Mouse (Mus musculus) intestine, embryonic 16.5 days (tissue): ENCODE data around the gene Hat1. TPM values are rescaled to one million over a fixed set of nuclear protein-coding genes. Genes with fewer than 3 reads are reported as not detected.
A peak's percentile ranks its signal among the peaks of the same experiment; 100 is the strongest.

Experiments used
- ATAC-seq: fragments of 200-750 bp; cut with Nextera tagmentation; 2 replicates; pipeline ENCODE4 v1.8.0; 2017; ENCODE audit warnings: moderate TSS enrichment, moderate library complexity
- H3K27ac ChIP-seq: fragments of 300-500 bp; sonication (generic); 2 replicates; pipeline ENCODE4 v1.5.1; 2014; ENCODE audit warnings: mild to moderate bottlenecking, low read length
- H3K27me3 ChIP-seq: fragments of 300-500 bp; sonication (generic); replicated peaks from 2 replicates; pipeline ENCODE4 v1.6.1; 2014; ENCODE audit warnings: low read length, control low read depth, mixed read lengths; ENCODE audit not compliant: control insufficient read depth, insufficient read depth
- H3K36me3 ChIP-seq: fragments of 300-500 bp; sonication (generic); 2 replicates; pipeline ENCODE4 v1.6.1; 2014; ENCODE audit warnings: low read length, control low read depth; ENCODE audit not compliant: control insufficient read depth, insufficient read depth
- H3K4me1 ChIP-seq: fragments of 300-500 bp; sonication (generic); 2 replicates; pipeline ENCODE4 v1.6.1; 2014; ENCODE audit warnings: low read length, control low read depth, mixed read lengths; ENCODE audit not compliant: control insufficient read depth, insufficient read depth
- H3K4me2 ChIP-seq: fragments of 300-500 bp; sonication (generic); 2 replicates; pipeline ENCODE4 v1.6.1; 2014; ENCODE audit warnings: low read depth, low read length, control low read depth
- H3K4me3 ChIP-seq: fragments of 300-500 bp; sonication (generic); 2 replicates; pipeline ENCODE4 v1.5.1; 2014; ENCODE audit warnings: mild to moderate bottlenecking, low read length
- H3K9ac ChIP-seq: fragments of 300-500 bp; sonication (generic); 2 replicates; pipeline ENCODE4 v1.6.1; 2014; ENCODE audit warnings: low read depth, low read length
- H3K9me3 ChIP-seq: fragments of 300-500 bp; sonication (generic); 2 replicates; pipeline ENCODE4 v1.6.1; 2016; ENCODE audit warnings: low read length, control low read depth; ENCODE audit not compliant: control insufficient read depth
- WGBS: fragments of 180-500 bp; shearing (Covaris S2); extraction: QIAGEN DNeasy Blood & Tissue Kit; methylation state at CpG from one replicate; pipeline ENCODE4 v1.1.7; 2014; 5-methylcytosine and 5-hydroxymethylcytosine counted together
- polyA plus RNA-seq: library from polyadenylated mRNA; unstranded; fragments of >200 nt; fragmentation: Nextera tagmentation; extraction: Ambion mirVana; gene quantifications from 2 replicates; pipeline ENCODE4 v1.2.1, GENCODE M21; 2015

Gene Hat1
- polyA plus RNA-seq, 1 experiment from 2014 or later = 101 TPM

DNA sequence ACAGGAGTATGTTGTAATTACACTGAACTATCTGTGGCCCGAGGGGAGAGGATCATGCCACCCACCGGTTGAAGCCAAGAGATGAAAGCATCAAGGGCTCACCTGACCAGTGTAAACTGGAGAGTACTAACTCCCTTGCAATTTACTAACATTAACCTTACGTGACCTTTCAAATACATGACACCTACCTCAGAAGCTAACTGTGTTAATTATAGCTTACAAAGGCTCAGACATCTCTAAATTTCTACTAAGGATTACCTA is 37.1 kb upstream of the Hat1 start:
- Histone ChIP-seq H3K27me3 (no peaks in the 10 kb centered on the region), H3K4me3 (no peak overlapping the region), H3K9ac (no peak overlapping the region), H3K4me2 (no peak overlapping the region; the same call in 1 of the 2 replicates), H3K4me1 (no peaks in the 10 kb centered on the region), H3K36me3 (no peaks in the 10 kb centered on the region), H3K9me3 (no peaks in the 10 kb centered on the region), H3K27ac (no peak overlapping the region)
- 85% methylated on average over 3 of the region's 3 CpGs for WGBS
- ATAC-seq = no peak

DNA sequence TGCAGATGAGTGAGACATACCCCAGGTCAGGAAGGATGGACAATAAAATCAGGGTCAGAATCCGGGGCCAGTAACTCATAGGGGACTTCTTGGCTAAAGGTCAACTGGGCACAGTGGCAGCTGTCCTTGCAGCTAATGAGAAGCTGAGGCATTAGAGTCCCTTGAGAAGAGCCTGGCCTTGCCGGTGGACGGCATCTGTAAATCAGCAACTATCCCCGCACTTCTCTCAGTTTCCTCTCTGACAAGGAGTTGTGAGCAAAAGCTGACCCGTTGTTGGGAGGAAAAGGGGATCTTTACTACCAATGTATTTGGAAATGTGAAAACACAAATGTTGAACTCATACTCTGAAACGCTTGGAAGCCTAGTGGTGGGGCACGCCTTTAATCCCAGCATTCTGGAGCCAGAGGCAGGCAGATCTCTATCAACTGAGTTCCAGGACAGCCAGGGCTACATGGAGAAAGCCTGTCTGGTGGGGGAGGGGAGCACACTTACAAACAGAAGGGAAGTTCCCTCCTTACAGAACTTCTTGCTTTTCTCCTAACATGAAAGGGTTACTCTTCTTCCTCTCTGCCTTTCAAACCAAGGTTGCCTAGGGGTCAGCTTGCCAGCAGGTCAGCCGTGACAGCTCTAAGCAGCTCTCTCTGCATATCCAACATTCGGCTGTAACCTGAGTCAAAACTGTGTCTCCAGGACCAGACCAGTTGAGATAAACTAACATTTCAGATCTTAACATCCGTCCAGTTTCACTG is 35.3 kb upstream of the Hat1 start:
- no peak overlapping the region for H3K4me2 ChIP-seq
- H3K9ac ChIP-seq = no peak overlapping the region
- no peak for ATAC-seq

GRCm38 (mm10) chr2:71354055-71354425 is 34.7 kb upstream of the Hat1 start:
- 68% methylated on average over 5 of the region's 5 CpGs for WGBS
- no peak overlapping the region for H3K9ac ChIP-seq

More for the DNA sequence above, 35.3 kb upstream of the Hat1 start:
- Histone ChIP-seq H3K4me1 (no peaks in the 10 kb centered on the region), H3K9me3 (no peaks in the 10 kb centered on the region), H3K27ac (no peak overlapping the region), H3K36me3 (no peaks in the 10 kb centered on the region), H3K27me3 (no peaks in the 10 kb centered on the region), H3K4me3 (no peak overlapping the region)
- WGBS = 57% methylated on average over 10 of the region's 10 CpGs

GRCm38 (mm10) chr2:71358347-71358746 is 30.4 kb upstream of the Hat1 start:
- H3K9ac ChIP-seq = no peak overlapping the region
- no peaks in the 10 kb centered on the region for H3K4me1 ChIP-seq
- H3K4me2 ChIP-seq = no peak overlapping the region
- H3K27ac ChIP-seq = no peak overlapping the region
- H3K27me3 ChIP-seq = no peaks in the 10 kb centered on the region
- no peaks in the 10 kb centered on the region for H3K36me3 ChIP-seq
- H3K4me3 ChIP-seq = no peak overlapping the region
- no peak for ATAC-seq
- no peaks in the 10 kb centered on the region for H3K9me3 ChIP-seq
- WGBS = 89% methylated on average over 5 of the region's 5 CpGs

More at GRCm38 (mm10) chr2:71354055-71354425, 34.7 kb upstream of the Hat1 start:
- no peak overlapping the region for H3K4me3 ChIP-seq
- no peak for ATAC-seq
- H3K27ac ChIP-seq = no peak overlapping the region
- H3K4me1 ChIP-seq = no peaks in the 10 kb centered on the region
- H3K4me2 ChIP-seq = no peak overlapping the region
- no peaks in the 10 kb centered on the region for H3K27me3 ChIP-seq
- no peaks in the 10 kb centered on the region for H3K36me3 ChIP-seq
- H3K9me3 ChIP-seq = no peaks in the 10 kb centered on the region

DNA sequence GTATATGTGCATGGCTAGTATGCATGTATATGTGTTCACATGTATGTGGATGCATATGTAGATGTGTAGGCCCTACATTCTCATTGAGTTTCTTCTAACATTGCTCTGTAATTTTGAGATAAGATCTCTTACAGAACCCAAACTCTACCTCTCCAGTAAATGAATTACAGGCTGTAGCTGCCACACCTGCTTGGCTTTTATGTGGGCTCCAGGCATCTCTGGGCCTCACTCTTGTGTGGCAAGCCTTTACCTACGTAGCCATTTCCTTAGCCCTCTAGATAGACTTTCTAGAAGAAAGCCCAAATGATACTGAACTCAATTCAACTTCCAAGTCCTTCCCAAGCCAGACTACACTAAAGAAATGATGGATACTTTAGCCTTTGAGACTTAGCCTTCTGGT is 28.6 kb upstream of the Hat1 start:
- Histone ChIP-seq H3K27me3 (no peaks in the 10 kb centered on the region), H3K36me3 (no peaks in the 10 kb centered on the region), H3K9me3 (no peaks in the 10 kb centered on the region), H3K4me2 (no peak overlapping the region), H3K9ac (no peak overlapping the region), H3K27ac (no peak overlapping the region), H3K4me3 (no peak overlapping the region), H3K4me1 (no peaks in the 10 kb centered on the region)
- 73% methylated on average over 1 of the region's 1 CpGs for WGBS
- ATAC-seq = no peak

DNA sequence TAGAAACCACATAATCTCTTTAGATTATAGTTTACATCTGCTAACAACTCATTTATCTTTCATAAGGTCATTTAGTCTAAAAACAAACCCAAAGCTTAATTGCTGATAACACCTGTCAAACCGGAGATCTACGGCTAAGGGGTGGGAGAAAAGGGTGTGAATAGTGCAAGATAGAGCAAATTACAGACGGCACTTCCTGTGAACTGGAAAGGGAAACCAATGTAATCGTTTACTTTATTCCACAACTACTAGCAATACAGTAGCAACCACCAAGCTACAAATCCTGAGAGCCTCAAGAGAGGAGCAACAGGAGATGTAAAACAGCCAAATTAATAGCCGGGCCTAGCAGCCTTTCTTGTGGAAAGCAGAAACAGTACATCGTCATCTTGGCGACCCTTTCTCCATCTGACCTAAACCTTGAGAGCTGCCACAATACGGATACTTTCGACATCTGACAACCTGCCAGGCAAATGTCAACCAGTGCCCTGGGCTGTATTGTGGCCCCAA is 22.1 kb upstream of the Hat1 start:
- WGBS = 13% methylated on average over 9 of the region's 9 CpGs

GRCm38 (mm10) chr2:71367125-71367880 is 21.5 kb upstream of the Hat1 start, which contains the start of gene Slc25a12:
TSS of gene Slc25a12 (minus strand) at chr2:71367749.
- Histone ChIP-seq H3K4me3 (peak within 1 kb of the TSS; percentile 86), H3K27me3 (no peaks in the 10 kb centered on the region), H3K9me3 (no peaks in the 10 kb centered on the region), H3K27ac (peak within 1 kb of the TSS; percentile 46), H3K4me1 (peaks cover 2% of the 10 kb centered on the region; the same call in 1 of the 2 replicates), H3K9ac (peak within 1 kb of the TSS; percentile 80), H3K4me2 (peak within 1 kb of the TSS; percentile 86), H3K36me3 (no peaks in the 10 kb centered on the region)
- WGBS = under 1% methylated on average over 57 of the region's 57 CpGs
- ATAC-seq = peak; percentile 97

More for the DNA sequence above, 22.1 kb upstream of the Hat1 start:
- H3K36me3 ChIP-seq = no peaks in the 10 kb centered on the region
- peak overlapping the region; percentile 86 for H3K4me2 ChIP-seq
- peaks cover 2% of the 10 kb centered on the region; the same call in 1 of the 2 replicates for H3K4me1 ChIP-seq
- H3K9me3 ChIP-seq = no peaks in the 10 kb centered on the region
- peak; percentile 48 for ATAC-seq
- H3K27me3 ChIP-seq = no peaks in the 10 kb centered on the region
- H3K4me3 ChIP-seq = peak overlapping the region; percentile 86
- peak overlapping the region; percentile 80 for H3K9ac ChIP-seq
- H3K27ac ChIP-seq = peak overlapping the region; percentile 46

DNA sequence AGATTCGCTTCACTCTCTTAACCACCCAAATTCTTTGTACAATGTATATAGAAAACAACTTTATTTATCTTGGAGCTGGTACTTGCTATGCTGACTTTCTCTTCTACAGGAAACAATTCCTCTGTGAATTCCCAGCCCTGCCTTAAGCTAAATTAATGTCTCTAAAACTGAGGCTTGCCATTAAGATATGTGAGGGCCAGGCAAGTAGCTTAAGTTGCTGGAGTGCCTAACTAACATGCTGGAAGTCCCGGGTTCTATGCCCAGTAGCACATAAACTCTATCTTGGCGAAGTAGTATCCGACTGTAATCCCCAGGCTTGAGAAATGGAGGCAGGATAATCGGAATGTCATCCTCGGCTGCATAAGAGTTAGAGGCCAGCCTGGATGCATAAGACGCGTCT is 20.7 kb upstream of the Hat1 start:
- no peak overlapping the region for H3K9ac ChIP-seq
- no peaks in the 10 kb centered on the region for H3K9me3 ChIP-seq
- no peak overlapping the region for H3K4me3 ChIP-seq
- no peak for ATAC-seq
- H3K36me3 ChIP-seq = no peaks in the 10 kb centered on the region
- H3K4me2 ChIP-seq = peak overlapping the region; percentile 22; the same call in 1 of the 2 replicates
- H3K27me3 ChIP-seq = no peaks in the 10 kb centered on the region
- 39% methylated on average over 8 of the region's 8 CpGs for WGBS
- peaks cover 2% of the 10 kb centered on the region; the same call in 1 of the 2 replicates for H3K4me1 ChIP-seq
- no peak overlapping the region for H3K27ac ChIP-seq

DNA sequence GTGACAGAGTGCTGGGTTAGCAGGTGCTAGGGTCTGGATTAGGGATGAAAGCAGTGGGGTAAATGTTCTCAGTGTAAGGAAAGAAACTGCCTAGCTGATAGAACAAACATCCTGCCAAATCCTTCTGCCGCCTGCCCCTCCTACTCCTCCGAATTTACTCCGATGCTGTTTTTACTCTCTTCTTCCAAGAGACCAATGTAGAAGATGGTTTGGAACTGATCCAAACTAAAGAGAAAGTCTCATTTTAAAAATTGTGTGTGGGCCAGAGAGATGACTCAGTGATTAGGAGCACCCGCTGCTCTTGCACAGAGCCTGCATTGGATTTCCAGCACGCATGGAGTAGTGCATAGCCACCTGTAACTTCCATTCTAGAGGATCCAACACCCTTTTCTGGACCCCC is 17.0 kb upstream of the Hat1 start:
- no peak for ATAC-seq
- no peak overlapping the region for H3K4me3 ChIP-seq
- no peak overlapping the region for H3K9ac ChIP-seq
- H3K4me2 ChIP-seq = no peak overlapping the region
- no peak overlapping the region for H3K27ac ChIP-seq
- H3K4me1 ChIP-seq = peaks cover 2% of the 10 kb centered on the region; the same call in 1 of the 2 replicates
- H3K27me3 ChIP-seq = no peaks in the 10 kb centered on the region
- 66% methylated on average over 5 of the region's 5 CpGs for WGBS
- no peaks in the 10 kb centered on the region for H3K36me3 ChIP-seq
- no peaks in the 10 kb centered on the region for H3K9me3 ChIP-seq
